Mouse (Mus musculus) hematopoietic multipotent progenitor cell, adult 10-12 weeks (in vitro differentiated cells): ENCODE measurements around the gene Itga8. TPM values are rescaled to one million over a fixed set of nuclear protein-coding genes. Genes with fewer than 3 reads are reported as not detected.

Experiments
- polyA plus RNA-seq: library from polyadenylated mRNA; stranded (reverse); fragments of >175 nt; gene quantifications from 2 replicates; pipeline ENCODE4 v1.2.3, GENCODE M21; 2012; ENCODE audit warnings: low replicate concordance

Gene Itga8
- 0.22 and 0.59 TPM in 2 replicates for polyA plus RNA-seq

GRCm38 (mm10) chr2:12301431-12302170 lies at the start of gene Itga8:
Itga8 (minus strand) TSS chr2:12301922.

Other genes with a start within 250 kb of the Itga8 start
- 5.6 and 86.0 TPM in 2 replicates for gene Mindy3, start 117.5 kb upstream of the Itga8 start, polyA plus RNA-seq